Mouse (Mus musculus): ENCODE results near the gene Pacrg.

DNA sequence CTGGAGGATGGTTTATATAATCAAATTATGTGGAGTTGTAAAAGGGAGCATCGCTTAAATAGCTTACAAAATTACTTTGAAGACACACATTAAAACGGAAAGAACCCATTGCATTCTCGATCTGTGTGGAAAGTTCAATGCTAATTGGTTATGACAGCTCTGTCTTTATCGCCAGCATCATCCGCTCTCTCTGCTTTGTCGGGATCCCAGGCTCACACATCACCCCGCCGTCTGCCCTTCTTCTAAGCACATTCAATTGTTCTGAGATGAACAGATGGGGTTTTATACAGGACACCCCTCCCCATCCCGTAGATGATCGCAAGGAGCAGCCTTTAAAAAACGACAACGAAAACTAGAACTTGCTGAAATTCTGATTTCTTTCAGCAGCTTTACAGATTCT lies 482.8 kb downstream of the Pacrg start:
- TF ChIP-seq CTCF (IDR thresholded peaks at IDR 0.05; ENCODE audit: control insufficient read depth, insufficient read depth, insufficient replicate concordance, low read depth, low read length) (no peak), POLR2A (IDR thresholded peaks at IDR 0.05; ENCODE audit: control insufficient read depth, low read depth, low read length) (no peak)
